27 mouse cellular contexts compared by ENCODE assay signal in genomic region chr13:37337871-37338270, GRCm38 (mm10). TPM values are rescaled to one million over a fixed set of nuclear protein-coding genes. Genes with fewer than 3 reads are reported as not detected.
A peak's percentile ranks its signal among the peaks of the same experiment; 100 is the strongest.
DNase-seq lines count a peak whose midpoint lies in the region; ATAC-seq and TF ChIP-seq lines count a peak whose summit lies in the region.
"Had no signal": no experiment of that assay in that cellular context is flagged by ENCODE, and none has a peak within 500 bp of the region (broad histone marks: within the 10 kb centered on the region; RNA-seq: fewer than 3 reads in every experiment).

No protein-coding gene starts in this region.

- ATAC-seq in heart, embryonic 12.5 days (ENCODE audit: insufficient number of reproducible peaks, low FRiP score) = no peak
- ATAC-seq in lung, embryonic 16.5 days (ENCODE audit: low read depth) = peak; percentile 61
- no peak for ATAC-seq in hindbrain, postnatal 0 days
- ATAC-seq: intestine, postnatal 0 days had no signal

- DNase-seq in heart, adult 11 months = peak; percentile 23
- peak; percentile 49 to 84 for DNase-seq in lung, postnatal 4 days
- no peak for DNase-seq in cerebellum, postnatal 36 days
- no peak for DNase-seq in hindbrain, postnatal 0 days (ENCODE audit: low spot score)
- no peak for DNase-seq in layer of hippocampus, adult 18-20 months (ENCODE audit: low spot score in 2 of 2)
- DNase-seq: cerebellum, adult 18-20 months; cerebellum, postnatal 10 days; gastrocnemius, postnatal 10 days; heart, postnatal 36 days; kidney, adult 9 months; kidney, postnatal 10 days; thymus, adult 2 months; thymus, postnatal 36 days had no signal

- H3K36me3 ChIP-seq in heart, embryonic 12.5 days = no peaks in the 10 kb centered on the region
- no peaks in the 10 kb centered on the region for H3K36me3 ChIP-seq in lung, embryonic 16.5 days (ENCODE audit: control insufficient read depth, insufficient read depth, low read length)
- H3K36me3 ChIP-seq in hindbrain, postnatal 0 days (ENCODE audit: insufficient read depth, low read length) = no peaks in the 10 kb centered on the region
- H3K36me3 ChIP-seq: embryonic facial prominence, embryonic 10.5 days; embryonic facial prominence, embryonic 15.5 days; forebrain, embryonic 12.5 days; heart, embryonic 10.5 days; hindbrain, embryonic 12.5 days; limb, embryonic 12.5 days; midbrain, embryonic 10.5 days; neural tube, embryonic 12.5 days had no signal

- no peaks in the 10 kb centered on the region for H3K27me3 ChIP-seq in heart, embryonic 12.5 days (replicated peaks)
- H3K27me3 ChIP-seq in lung, embryonic 16.5 days (ENCODE audit: control insufficient read depth, insufficient read depth, low read depth, low read length) = no peaks in the 10 kb centered on the region
- no peaks in the 10 kb centered on the region for H3K27me3 ChIP-seq in hindbrain, postnatal 0 days (ENCODE audit: insufficient read depth, low read length)
- H3K27me3 ChIP-seq: embryonic facial prominence, embryonic 15.5 days; forebrain, embryonic 12.5 days; hindbrain, embryonic 12.5 days; limb, embryonic 12.5 days; neural tube, embryonic 12.5 days had no signal

- no peak overlapping the region for H3K4me2 ChIP-seq in heart, embryonic 12.5 days
- H3K4me2 ChIP-seq in lung, embryonic 16.5 days (ENCODE audit: low read depth, low read length) = no peak overlapping the region
- H3K4me2 ChIP-seq in hindbrain, postnatal 0 days (ENCODE audit: low read depth, low read length) = no peak overlapping the region
- H3K4me2 ChIP-seq: embryonic facial prominence, embryonic 15.5 days; forebrain, embryonic 12.5 days; hindbrain, embryonic 12.5 days; limb, embryonic 12.5 days; neural tube, embryonic 12.5 days had no signal

- TF ChIP-seq CTCF in hindbrain, postnatal 0 days (IDR thresholded peaks at IDR 0.05; ENCODE audit: low read depth) = no peak

- H3K9me3 ChIP-seq in heart, embryonic 12.5 days (replicated peaks) = no peaks in the 10 kb centered on the region; the same call in 1 of the 2 replicates
- no peaks in the 10 kb centered on the region for H3K9me3 ChIP-seq in lung, embryonic 16.5 days (ENCODE audit: control insufficient read depth, low read length)
- H3K9me3 ChIP-seq in hindbrain, postnatal 0 days (ENCODE audit: low read length) = no peaks in the 10 kb centered on the region
- H3K9me3 ChIP-seq: embryonic facial prominence, embryonic 10.5 days; embryonic facial prominence, embryonic 15.5 days; forebrain, embryonic 12.5 days; heart, embryonic 10.5 days; hindbrain, embryonic 12.5 days; limb, embryonic 12.5 days; midbrain, embryonic 10.5 days; neural tube, embryonic 12.5 days had no signal

- no peaks in the 10 kb centered on the region for H3K4me1 ChIP-seq in heart, embryonic 12.5 days (replicated peaks)
- 0 out of 2 replicates have a peak, but pooled peaks cover 2% of the 10 kb centered on the region for H3K4me1 ChIP-seq in brown adipose tissue, adult 24 weeks (ENCODE audit: control insufficient read depth, insufficient read depth, insufficient read length, low read length)
- no peaks in the 10 kb centered on the region for H3K4me1 ChIP-seq in lung, embryonic 16.5 days (replicated peaks; ENCODE audit: control insufficient read depth, insufficient read depth, low read length)
- H3K4me1 ChIP-seq in hindbrain, postnatal 0 days (ENCODE audit: insufficient read depth, low read length) = no peaks in the 10 kb centered on the region
- H3K4me1 ChIP-seq: embryonic facial prominence, embryonic 10.5 days; embryonic facial prominence, embryonic 15.5 days; forebrain, embryonic 12.5 days; heart, embryonic 10.5 days; hindbrain, embryonic 12.5 days; limb, embryonic 12.5 days; midbrain, embryonic 10.5 days; neural tube, embryonic 12.5 days had no signal

- no peak overlapping the region for H3K9ac ChIP-seq in heart, embryonic 12.5 days
- H3K9ac ChIP-seq in lung, embryonic 16.5 days (ENCODE audit: low read length) = no peak overlapping the region
- no peak overlapping the region for H3K9ac ChIP-seq in hindbrain, postnatal 0 days (replicated peaks; ENCODE audit: low read length)
- H3K9ac ChIP-seq: embryonic facial prominence, embryonic 15.5 days; forebrain, embryonic 12.5 days; hindbrain, embryonic 12.5 days; limb, embryonic 12.5 days; neural tube, embryonic 12.5 days had no signal

- H3K27ac ChIP-seq in heart, embryonic 12.5 days (ENCODE audit: poor library complexity, severe bottlenecking) = no peak overlapping the region
- 0 out of 2 replicates have a peak overlapping the region, but pooled peaks have one; percentile 21 for H3K27ac ChIP-seq in brown adipose tissue, adult 24 weeks (replicated peaks; ENCODE audit: low read depth, low read length)
- H3K27ac ChIP-seq in lung, embryonic 16.5 days (ENCODE audit: low read length) = peak overlapping the region; percentile 61
- no peak overlapping the region for H3K27ac ChIP-seq in hindbrain, postnatal 0 days
- H3K27ac ChIP-seq: embryonic facial prominence, embryonic 10.5 days; embryonic facial prominence, embryonic 15.5 days; forebrain, embryonic 12.5 days; heart, embryonic 10.5 days; hindbrain, embryonic 12.5 days; limb, embryonic 12.5 days; midbrain, embryonic 10.5 days; neural tube, embryonic 12.5 days had no signal

- no peak overlapping the region for H3K4me3 ChIP-seq in heart, embryonic 12.5 days
- no peak overlapping the region for H3K4me3 ChIP-seq in brown adipose tissue, adult 24 weeks (ENCODE audit: insufficient read depth, low read depth, low read length)
- H3K4me3 ChIP-seq in lung, embryonic 16.5 days (ENCODE audit: low read length) = no peak overlapping the region
- H3K4me3 ChIP-seq in hindbrain, postnatal 0 days (ENCODE audit: low read length) = no peak overlapping the region
- H3K4me3 ChIP-seq: embryonic facial prominence, embryonic 10.5 days; embryonic facial prominence, embryonic 15.5 days; forebrain, embryonic 12.5 days; heart, embryonic 10.5 days; hindbrain, embryonic 12.5 days; limb, embryonic 12.5 days; midbrain, embryonic 10.5 days; myocyte; neural tube, embryonic 12.5 days had no signal

- WGBS in heart, embryonic 12.5 days = 72% methylated on average over 7 of the region's 7 CpGs
- WGBS in lung, embryonic 16.5 days = 40% methylated on average over 7 of the region's 7 CpGs
- 75% methylated on average over 7 of the region's 7 CpGs for WGBS in hindbrain, postnatal 0 days

RNA-seq across cellular contexts. Expression of gene Ly86, which starts 7.1 kb away (rescaled TPM):
- polyA plus RNA-seq in heart, embryonic 12.5 days (2016; fragmentation: Nextera tagmentation; extraction: Ambion mirVana) = 2.6 and 3.1 TPM in 2 replicates
- polyA plus RNA-seq in brown adipose tissue, adult 24 weeks (2012; ENCODE audit: insufficient read depth, insufficient read length, missing spikeins) = 8.7 and 12.4 TPM in 2 replicates
- 16.0 and 17.3 TPM in 2 replicates for polyA plus RNA-seq in lung, embryonic 16.5 days (2015; fragmentation: Nextera tagmentation; extraction: Ambion mirVana)
- total RNA-seq in hindbrain, postnatal 0 days (2014; rRNA removed) = 8.9 and 9.3 TPM in 2 replicates
- 12.1 and 13.2 TPM in 2 replicates for polyA plus RNA-seq in hindbrain, postnatal 0 days (2015; fragmentation: Nextera tagmentation; extraction: Ambion mirVana)
- 10 to 100 TPM in 1 of 2 experiments, 1 to 10 TPM in 1; 9.7 to 11.1 TPM for total RNA-seq in layer of hippocampus, adult 18-20 months (2021)
- total RNA-seq: MEL had no signal
- polyA plus RNA-seq: myocyte had no signal

Comparison
In these comparisons a context has a peak if more than half of its experiments do, and no peak if none do; other contexts are left out.
1. DNase-seq: peak in heart, adult 11 months (single experiment) and lung, postnatal 4 days (2 of 2); none in cerebellum, postnatal 36 days (0 of 2), hindbrain, postnatal 0 days (single experiment) and layer of hippocampus, adult 18-20 months (0 of 2).
2. H3K27ac ChIP-seq: peak in brown adipose tissue, adult 24 weeks (single experiment) and lung, embryonic 16.5 days (single experiment); none in heart, embryonic 12.5 days (single experiment) and hindbrain, postnatal 0 days (single experiment).